ENCODE assay signal across 17 mouse cellular contexts in the genomic region with DNA sequence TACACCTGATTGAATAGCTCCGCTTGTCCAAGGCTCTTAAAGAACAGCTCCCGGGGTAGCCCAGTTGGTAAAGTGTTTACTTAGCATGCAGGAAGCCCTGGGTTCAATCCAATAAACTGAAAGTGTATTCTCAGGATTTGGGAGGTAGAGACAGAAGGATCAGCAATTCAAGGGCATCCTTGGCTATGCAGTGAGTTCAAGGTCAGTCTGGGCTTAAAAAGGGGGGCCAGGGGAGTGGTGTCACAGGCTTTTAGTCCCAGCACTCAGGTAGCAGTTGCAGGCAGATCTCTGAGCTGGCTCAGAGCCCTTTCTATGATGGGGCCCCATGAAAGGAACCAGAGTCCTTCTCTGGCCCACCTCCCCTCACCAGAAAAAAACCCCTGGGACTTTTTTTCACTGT. TPM values are rescaled to one million over a fixed set of nuclear protein-coding genes. Genes with fewer than 3 reads are reported as not detected.
A peak's percentile ranks its signal among the peaks of the same experiment; 100 is the strongest.
DNase-seq lines count a peak whose midpoint lies in the region; TF ChIP-seq lines count a peak whose summit lies in the region.
"Had no signal": no experiment of that assay in that cellular context is flagged by ENCODE, and none has a peak within 500 bp of the region (broad histone marks: within the 10 kb centered on the region; RNA-seq: fewer than 3 reads in every experiment).

No protein-coding gene starts in this region.

- intact Hi-C loops in heart, adult 2 months (cut with DNase I): no loop called here
- intact Hi-C loops in heart, postnatal 25 days (cut with DNase I): no loop called here

- TF ChIP-seq CTCF in heart, adult 2 months (IDR thresholded peaks at IDR 0.05): no peak
- no peak for TF ChIP-seq CTCF in ES-Bruce4 (IDR thresholded peaks at IDR 0.05; ENCODE audit: low read depth, low read length)

- H3K27ac ChIP-seq in heart, adult 2 months: peak overlapping the region; percentile 92
- H3K27ac ChIP-seq in ES-Bruce4 (ENCODE audit: insufficient read depth, low read length): peak overlapping the region; percentile 99
- H3K27ac ChIP-seq: embryonic facial prominence, embryonic 15.5 days; forebrain, embryonic 10.5 days; hindbrain, embryonic 13.5 days; hindbrain, postnatal 0 days had no signal

- 59% methylated on average over 2 of the region's 2 CpGs for WGBS in heart, adult 2 months

- no peak overlapping the region for H3K4me3 ChIP-seq in heart, adult 2 months
- H3K4me3 ChIP-seq in ES-Bruce4 (ENCODE audit: low read depth, low read length): peak overlapping the region; percentile 41
- H3K4me3 ChIP-seq: embryonic facial prominence, embryonic 15.5 days; erythroblast, embryonic 14.5 days; forebrain, embryonic 10.5 days; hindbrain, embryonic 13.5 days had no signal

- H3K4me1 ChIP-seq in heart, adult 2 months (ENCODE audit: control insufficient read depth, insufficient read depth, low read length): peaks cover 11% of the 10 kb centered on the region
- H3K4me1 ChIP-seq in ES-Bruce4 (ENCODE audit: control insufficient read depth, insufficient read depth, low read length): no peaks in the 10 kb centered on the region

- peak overlapping the region; percentile 3; the same call in 1 of the 2 replicates for H3K9ac ChIP-seq in heart, adult 2 months (ENCODE audit: low read depth, low read length)
- H3K9ac ChIP-seq in ES-Bruce4 (ENCODE audit: low read depth, poor library complexity, severe bottlenecking): peak overlapping the region; percentile 72
- H3K9ac ChIP-seq: embryonic facial prominence, embryonic 15.5 days; hindbrain, embryonic 13.5 days had no signal

- no peaks in the 10 kb centered on the region for H3K27me3 ChIP-seq in heart, adult 2 months (ENCODE audit: control insufficient read depth, insufficient read depth, low read length)
- H3K27me3 ChIP-seq in ES-Bruce4 (ENCODE audit: control insufficient read depth, insufficient read depth, low read length, poor library complexity, severe bottlenecking): no peaks in the 10 kb centered on the region
- H3K27me3 ChIP-seq: hindbrain, embryonic 13.5 days had no signal

- H3K79me2 ChIP-seq in heart, adult 2 months (replicated peaks; ENCODE audit: control insufficient read depth, insufficient read depth, low read length): no peaks in the 10 kb centered on the region

- TF ChIP-seq POLR2A in heart, adult 2 months (IDR thresholded peaks at IDR 0.05; ENCODE audit: insufficient read depth, low read depth, low read length): no peak
- TF ChIP-seq POLR2A in ES-Bruce4 (IDR thresholded peaks at IDR 0.05; ENCODE audit: insufficient read depth, low read length): no peak

- no peak for TF ChIP-seq EP300 in heart, adult 2 months (IDR thresholded peaks at IDR 0.05; ENCODE audit: insufficient read depth, low read depth, low read length)
- peak; percentile 42; the same call in 1 of the 2 replicates for TF ChIP-seq EP300 in ES-Bruce4 (IDR thresholded peaks at IDR 0.05; ENCODE audit: insufficient read depth, low read depth, low read length)

- H3K9me3 ChIP-seq in ES-Bruce4 (replicated peaks; ENCODE audit: control insufficient read depth, insufficient read depth, low read length, poor library complexity, severe bottlenecking): 0 out of 2 replicates have a peak, but pooled peaks cover 1% of the 10 kb centered on the region
- H3K9me3 ChIP-seq: embryonic facial prominence, embryonic 15.5 days had no signal

- H3K36me3 ChIP-seq in heart, adult 2 months (ENCODE audit: control insufficient read depth, insufficient read depth, low read length): no peaks in the 10 kb centered on the region
- H3K36me3 ChIP-seq in ES-Bruce4 (ENCODE audit: control insufficient read depth, insufficient read depth, low read length, poor library complexity, severe bottlenecking): peaks cover 5% of the 10 kb centered on the region
- H3K36me3 ChIP-seq: embryonic facial prominence, embryonic 15.5 days; forebrain, embryonic 10.5 days; hindbrain, embryonic 13.5 days had no signal

- DNase-seq in heart, adult 2 months: no peak
- no peak for DNase-seq in heart, postnatal 25 days (ENCODE audit: low spot score)
- DNase-seq in R1 (ENCODE audit: low read depth, low spot score): peak; percentile 88
- DNase-seq in adrenal gland, postnatal 36 days: no peak
- no peak for DNase-seq in ovary, postnatal 36 days (ENCODE audit: low spot score)
- DNase-seq: adrenal gland, postnatal 14 days; cerebellum, adult 2 months; embryo, embryonic 11 days; gastrocnemius, postnatal 14 days; kidney, adult 11 months had no signal

RNA-seq across cellular contexts. Expression of gene Tcf15, which starts 35.9 kb away (rescaled TPM):
- 10 to 100 TPM; 26.7 to 32.1 TPM for total RNA-seq in heart, adult 2 months (2021)
- 21.2 and 25.9 TPM in 2 replicates for polyA plus RNA-seq in heart, adult 2 months (2012; rRNA removed)
- 10 to 100 TPM; 24.3 to 34.0 TPM for total RNA-seq in heart, postnatal 25 days (2021)
- 8.3 and 8.5 TPM in 2 replicates for polyA plus RNA-seq in ES-Bruce4 (2011; ENCODE audit: insufficient read depth, insufficient read length, low read depth, missing spikeins)
- total RNA-seq in adrenal gland, postnatal 36 days (2021): 1 to 10 TPM; 4.4 to 4.7 TPM
- total RNA-seq: CH12.LX had no signal

RNA-seq across cellular contexts. Expression of gene Csnk2a1, which starts 47.3 kb away (rescaled TPM):
- 10 to 100 TPM; 89.0 to 94.1 TPM for total RNA-seq in heart, adult 2 months (2021)
- polyA plus RNA-seq in heart, adult 2 months (2012; rRNA removed): 40.7 and 74.9 TPM in 2 replicates
- total RNA-seq in heart, postnatal 25 days (2021): 100 to 1,000 TPM in 1 of 2 experiments, 10 to 100 TPM in 1; 95.2 to 104 TPM
- polyA plus RNA-seq in ES-Bruce4 (2011; ENCODE audit: insufficient read depth, insufficient read length, low read depth, missing spikeins): 258 and 280 TPM in 2 replicates
- total RNA-seq in adrenal gland, postnatal 36 days (2021): 100 to 1,000 TPM in 1 of 2 experiments, 10 to 100 TPM in 1; 97.8 to 105 TPM

Comparison
In these comparisons a context has a peak if more than half of its experiments do, and no peak if none do; other contexts are left out.
1. RNA of gene Tcf15, which starts 35.9 kb away (total RNA-seq): 24.3 to 34.0 TPM in heart, postnatal 25 days and 26.7 to 32.1 TPM in heart, adult 2 months; 4.4 to 4.7 TPM in adrenal gland, postnatal 36 days; every median in the first group is over 4 times any median in the second.